31 mouse cellular contexts compared by ENCODE assay signal in genomic region chr10:109887160-109887559, GRCm38 (mm10).
"Had no signal": no experiment of that assay in that cellular context is flagged by ENCODE, and none has a peak within 500 bp of the region (broad histone marks: within the 10 kb centered on the region; RNA-seq: fewer than 3 reads in every experiment).

No protein-coding gene starts in this region.

- H3K27me3 ChIP-seq: limb, embryonic 12.5 days; limb, embryonic 13.5 days; limb, embryonic 15.5 days; liver, embryonic 12.5 days; liver, embryonic 13.5 days; liver, embryonic 15.5 days; lung, embryonic 15.5 days; megakaryocyte, embryonic 14.5 days; midbrain, embryonic 12.5 days; midbrain, embryonic 13.5 days; midbrain, embryonic 15.5 days had no signal

- H3K4me1 ChIP-seq: limb, embryonic 10.5 days; limb, embryonic 12.5 days; limb, embryonic 13.5 days; limb, embryonic 15.5 days; liver, embryonic 12.5 days; liver, embryonic 13.5 days; liver, embryonic 15.5 days; lung, embryonic 15.5 days; megakaryocyte, embryonic 14.5 days had no signal

- H3K36me3 ChIP-seq: limb, embryonic 10.5 days; limb, embryonic 12.5 days; limb, embryonic 13.5 days; limb, embryonic 15.5 days; liver, embryonic 12.5 days; liver, embryonic 13.5 days; liver, embryonic 15.5 days; lung, embryonic 15.5 days; midbrain, embryonic 10.5 days; midbrain, embryonic 12.5 days; midbrain, embryonic 13.5 days; midbrain, embryonic 15.5 days had no signal

- H3K27ac ChIP-seq: limb, embryonic 10.5 days; limb, embryonic 12.5 days; limb, embryonic 13.5 days; limb, embryonic 15.5 days; liver, embryonic 12.5 days; liver, embryonic 13.5 days; liver, embryonic 14.5 days; liver, embryonic 15.5 days; lung, embryonic 15.5 days; macrophage; midbrain, embryonic 10.5 days; midbrain, embryonic 12.5 days; midbrain, embryonic 13.5 days; midbrain, embryonic 15.5 days had no signal

- DNase-seq: left cerebral cortex, postnatal 4 days; liver; liver, embryonic 13.5 days; liver, postnatal 0 days; lung, adult 18-20 months; lung, adult 2 months; lung, embryonic 14.5 days; lung, postnatal 10 days; lung, postnatal 14 days; lung, postnatal 36 days; lung, postnatal 4 days; midbrain, embryonic 14.5 days had no signal

- H3K4me3 ChIP-seq: limb, embryonic 10.5 days; limb, embryonic 12.5 days; limb, embryonic 13.5 days; limb, embryonic 15.5 days; liver, embryonic 12.5 days; liver, embryonic 13.5 days; liver, embryonic 15.5 days; lung, embryonic 15.5 days; megakaryocyte, embryonic 14.5 days; midbrain, embryonic 10.5 days; midbrain, embryonic 12.5 days; midbrain, embryonic 13.5 days; midbrain, embryonic 15.5 days; myocyte had no signal

- H3K9me3 ChIP-seq: limb, embryonic 10.5 days; limb, embryonic 12.5 days; limb, embryonic 13.5 days; limb, embryonic 15.5 days; liver, embryonic 12.5 days; liver, embryonic 13.5 days; liver, embryonic 15.5 days; lung, embryonic 15.5 days; megakaryocyte, embryonic 14.5 days; midbrain, embryonic 10.5 days; midbrain, embryonic 12.5 days; midbrain, embryonic 13.5 days; midbrain, embryonic 15.5 days had no signal

- H3K9ac ChIP-seq: limb, embryonic 12.5 days; limb, embryonic 13.5 days; limb, embryonic 15.5 days; liver, embryonic 12.5 days; liver, embryonic 13.5 days; liver, embryonic 14.5 days; liver, embryonic 15.5 days; liver, postnatal 0 days; lung, embryonic 14.5 days; lung, embryonic 15.5 days; midbrain, embryonic 12.5 days; midbrain, embryonic 13.5 days; midbrain, embryonic 15.5 days had no signal

- ATAC-seq: liver, embryonic 12.5 days; liver, postnatal 0 days; lung, postnatal 0 days; midbrain, embryonic 13.5 days; midbrain, embryonic 15.5 days; midbrain, embryonic 16.5 days had no signal

- H3K4me2 ChIP-seq: limb, embryonic 12.5 days; limb, embryonic 13.5 days; limb, embryonic 15.5 days; liver, embryonic 11.5 days; liver, embryonic 12.5 days; liver, embryonic 13.5 days; liver, embryonic 15.5 days; lung, embryonic 14.5 days; lung, embryonic 15.5 days; midbrain, embryonic 11.5 days; midbrain, embryonic 12.5 days; midbrain, embryonic 13.5 days; midbrain, embryonic 15.5 days had no signal
